Mouse (Mus musculus) embryonic fibroblast, embryonic 13.5 days (primary cell): ENCODE results near the gene Tshz2.

ENCODE experiments used
- CTCF ChIP-seq: IDR thresholded peaks from 2 replicates; pipeline ENCODE4 v1.5.1; 2011; ENCODE audit warnings: mild to moderate bottlenecking, control low read depth, low read length, moderate library complexity, borderline replicate concordance; ENCODE audit not compliant: insufficient read depth
- POLR2A ChIP-seq: IDR thresholded peaks from 2 replicates; pipeline ENCODE4 v1.6.1; 2011; ENCODE audit warnings: low read depth, mild to moderate bottlenecking, control low read depth, low read length, moderate library complexity

DNA sequence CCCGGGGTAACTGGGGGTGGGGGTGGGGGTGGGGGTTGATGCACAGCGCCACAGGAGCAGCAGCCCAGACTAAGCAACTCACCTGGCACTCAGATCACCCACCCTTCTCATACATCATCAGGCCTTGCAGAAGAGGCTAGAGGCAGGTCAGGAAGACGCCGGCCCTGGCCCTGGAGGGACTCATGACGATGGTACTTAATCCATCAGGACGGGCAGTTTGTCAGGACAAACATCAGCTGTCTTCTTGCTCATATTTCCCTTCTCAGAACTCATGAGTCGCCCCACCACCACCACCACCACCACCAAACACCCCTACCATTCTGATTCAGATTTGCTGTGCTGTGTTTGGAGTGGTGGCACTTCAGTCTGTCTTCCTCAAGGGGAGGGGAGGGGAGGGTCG lies 194.0 kb downstream of the Tshz2 start:
- TF ChIP-seq CTCF (no peak), POLR2A (no peak)
